Mouse (Mus musculus) limb, embryonic 12.5 days (tissue): ENCODE results near the gene 4930579G24Rik. TPM values are rescaled to one million over a fixed set of nuclear protein-coding genes. Genes with fewer than 3 reads are reported as not detected.

Experiments
- ATAC-seq: fragments of 200-750 bp; cut with Nextera tagmentation; 2 replicates; pipeline ENCODE4 v1.8.0; 2017; ENCODE audit warnings: low read depth, moderate TSS enrichment; ENCODE audit not compliant: insufficient number of reproducible peaks, insufficient read depth, low FRiP score, low TSS enrichment
- H3K27ac ChIP-seq: fragments of 300-500 bp; sonication (generic); 2 replicates; pipeline ENCODE4 v1.5.1; 2016; ENCODE audit warnings: mild to moderate bottlenecking, moderate library complexity
- H3K27me3 ChIP-seq: fragments of 300-500 bp; sonication (generic); 2 replicates; pipeline ENCODE4 v1.6.1; 2016; ENCODE audit warnings: mild to moderate bottlenecking, moderate library complexity
- H3K36me3 ChIP-seq: fragments of 300-500 bp; sonication (generic); 2 replicates; pipeline ENCODE4 v1.6.1; 2016; ENCODE audit warnings: mild to moderate bottlenecking, moderate library complexity
- H3K4me1 ChIP-seq: fragments of 300-500 bp; sonication (generic); replicated peaks from 2 replicates; pipeline ENCODE4 v1.6.1; 2016
- H3K4me2 ChIP-seq: fragments of 300-500 bp; sonication (generic); 2 replicates; pipeline ENCODE4 v1.6.1; 2016; ENCODE audit warnings: mild to moderate bottlenecking, moderate library complexity
- H3K4me3 ChIP-seq: fragments of 300-500 bp; sonication (generic); replicated peaks from 2 replicates; pipeline ENCODE4 v1.5.1; 2016; ENCODE audit warnings: mild to moderate bottlenecking
- H3K9ac ChIP-seq: fragments of 300-500 bp; sonication (generic); replicated peaks from 2 replicates; pipeline ENCODE4 v1.6.1; 2016; ENCODE audit warnings: mild to moderate bottlenecking, moderate library complexity
- H3K9me3 ChIP-seq: fragments of 300-500 bp; sonication (generic); 2 replicates; pipeline ENCODE4 v1.6.1; 2016; ENCODE audit warnings: mild to moderate bottlenecking, moderate library complexity
- WGBS: fragments of 180-500 bp; shearing (Covaris S2); methylation state at CpG from one replicate; pipeline ENCODE4 v1.1.7; 2016; 5-methylcytosine and 5-hydroxymethylcytosine counted together
- polyA plus RNA-seq: library from polyadenylated mRNA; unstranded; fragments of >200 nt; fragmentation: Nextera tagmentation; extraction: Ambion mirVana; gene quantifications from 2 replicates; pipeline ENCODE4 v1.2.1, GENCODE M21; 2016

Gene 4930579G24Rik
- polyA plus RNA-seq: 39.6 and 41.2 TPM in 2 replicates

DNA sequence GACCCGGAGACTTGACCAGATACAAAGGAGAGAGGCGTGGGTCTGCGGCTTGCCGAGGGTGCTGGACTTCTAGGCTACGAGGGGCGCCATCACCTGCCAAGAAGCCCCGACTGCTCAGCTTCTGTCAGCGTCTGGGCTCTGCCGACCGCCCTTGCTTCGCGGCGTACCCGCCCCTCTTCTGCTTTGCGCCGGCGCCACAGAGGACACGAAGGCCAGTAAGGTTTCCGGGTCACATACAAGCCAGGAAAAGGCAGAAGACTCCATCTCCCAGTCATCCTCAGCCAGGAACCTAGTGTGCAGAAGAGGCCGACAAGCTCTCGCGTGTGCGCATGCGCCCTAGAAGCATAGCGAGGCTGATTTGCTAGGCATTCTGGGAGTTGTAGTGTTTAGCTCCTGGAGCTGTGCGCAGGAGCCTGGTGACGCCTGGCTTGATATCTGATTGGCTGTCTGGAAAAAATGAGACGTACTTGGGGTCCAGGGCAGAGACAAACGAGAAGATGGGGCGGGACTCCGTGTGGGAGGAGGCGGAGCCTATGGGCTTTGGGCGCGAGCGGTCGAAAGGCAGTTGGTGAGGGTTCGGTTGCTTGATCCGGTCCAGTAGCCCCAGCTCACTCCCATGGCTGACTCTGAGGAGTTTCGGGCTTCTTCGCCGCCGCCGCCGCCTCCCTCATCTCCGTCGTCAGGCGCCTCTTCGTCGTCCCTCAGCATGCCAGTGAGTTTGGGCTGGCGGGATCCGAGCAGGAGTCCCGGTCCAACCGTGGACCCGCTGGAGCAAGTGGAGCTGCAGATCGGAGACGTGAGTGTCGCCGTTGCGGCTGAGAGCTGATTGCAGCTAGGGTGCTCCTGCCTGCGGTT is at the start of gene 4930579G24Rik:
TSS of gene 4930579G24Rik (plus strand) at position 519 of the 855 bp plus-strand sequence.
- H3K36me3 ChIP-seq: peaks cover 27% of the 10 kb centered on the region
- ATAC-seq: peak; percentile 100
- no peaks in the 10 kb centered on the region for H3K27me3 ChIP-seq
- under 1% methylated on average over 60 of the region's 60 CpGs for WGBS
- H3K9ac ChIP-seq: peak within 1 kb of the TSS; percentile 73
- peak within 1 kb of the TSS; percentile 64 for H3K4me3 ChIP-seq
- peak within 1 kb of the TSS; percentile 77 for H3K27ac ChIP-seq
- H3K4me1 ChIP-seq: no peaks in the 10 kb centered on the region; the same call in 1 of the 2 replicates
- 0 out of 2 replicates have a peak, but pooled peaks cover 7% of the 10 kb centered on the region for H3K9me3 ChIP-seq
- peak within 1 kb of the TSS; percentile 85 for H3K4me2 ChIP-seq

- no peak overlapping the region for H3K9ac ChIP-seq
- H3K27ac ChIP-seq: no peak overlapping the region
- H3K27me3 ChIP-seq: no peaks in the 10 kb centered on the region
- no peak overlapping the region for H3K4me3 ChIP-seq
- no peak overlapping the region for H3K4me2 ChIP-seq
- 67% methylated on average over 5 of the region's 5 CpGs for WGBS
- ATAC-seq: no peak
- H3K4me1 ChIP-seq: peaks cover 11% of the 10 kb centered on the region
- H3K9me3 ChIP-seq: no peaks in the 10 kb centered on the region
- no peaks in the 10 kb centered on the region for H3K36me3 ChIP-seq
Observed at GRCm38 (mm10) chr3:79579891-79580575, 48.8 kb upstream of the 4930579G24Rik start.

GRCm38 (mm10) chr3:79586804-79587203 is 42.1 kb upstream of the 4930579G24Rik start:
- Histone ChIP-seq H3K9ac (no peak overlapping the region), H3K36me3 (no peaks in the 10 kb centered on the region), H3K27me3 (no peaks in the 10 kb centered on the region), H3K27ac (no peak overlapping the region), H3K9me3 (no peaks in the 10 kb centered on the region), H3K4me2 (no peak overlapping the region), H3K4me3 (no peak overlapping the region), H3K4me1 (no peaks in the 10 kb centered on the region)
- ATAC-seq: peak; percentile 45
- 7% methylated on average over 6 of the region's 6 CpGs for WGBS

GRCm38 (mm10) chr3:79589671-79590070 is 39.2 kb upstream of the 4930579G24Rik start:
- no peak overlapping the region for H3K27ac ChIP-seq
- no peak overlapping the region for H3K4me2 ChIP-seq
- no peak overlapping the region for H3K9ac ChIP-seq
- H3K9me3 ChIP-seq: no peaks in the 10 kb centered on the region
- 84% methylated on average over 2 of the region's 2 CpGs for WGBS
- no peak overlapping the region for H3K4me3 ChIP-seq
- H3K4me1 ChIP-seq: peaks cover 12% of the 10 kb centered on the region; the same call in 1 of the 2 replicates
- H3K36me3 ChIP-seq: peaks cover 10% of the 10 kb centered on the region
- H3K27me3 ChIP-seq: no peaks in the 10 kb centered on the region
- no peak for ATAC-seq

GRCm38 (mm10) chr3:79590863-79591792 is 37.8 kb upstream of the 4930579G24Rik start, which contains the start of gene Ppid:
Gene Ppid (plus strand): TSS chr3:79591342.
- Histone ChIP-seq H3K27ac (peak within 1 kb of the TSS; percentile 89), H3K36me3 (peaks cover 23% of the 10 kb centered on the region)
- 2% methylated on average over 63 of the region's 63 CpGs for WGBS

DNA sequence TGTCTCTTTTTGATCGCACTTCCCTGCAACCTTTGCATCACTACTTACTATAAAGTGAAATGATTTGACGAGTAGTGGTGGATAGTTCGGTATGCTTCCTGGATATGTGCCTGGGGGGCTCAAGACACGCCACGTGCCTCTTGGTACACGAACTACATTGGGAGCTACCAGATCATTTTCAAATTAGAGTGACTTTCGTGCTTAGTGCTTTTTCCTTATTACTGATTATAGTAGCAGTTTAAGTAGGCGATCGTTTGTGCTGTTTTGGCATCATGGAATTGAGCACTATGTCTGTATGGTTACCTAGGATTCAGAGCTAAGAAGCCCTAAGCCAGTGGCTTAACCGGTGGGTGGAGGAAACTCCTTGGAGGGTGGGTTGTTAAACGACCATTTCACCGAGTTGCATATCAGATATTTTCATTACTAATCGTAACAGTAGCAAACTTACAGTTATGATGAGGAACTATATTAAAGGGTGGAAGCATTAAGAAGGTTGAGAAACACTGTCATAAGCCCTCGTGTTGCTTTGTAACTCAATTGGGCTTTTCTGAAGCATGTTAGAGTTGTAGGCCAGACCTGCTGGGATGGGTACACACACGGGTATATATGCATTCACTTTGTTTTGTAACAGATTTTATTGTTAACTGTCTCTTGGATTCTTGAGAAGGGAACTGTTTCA is 36.9 kb upstream of the 4930579G24Rik start:
- ATAC-seq: peak; percentile 15; the same call in 1 of the 2 replicates
- peak overlapping the region; percentile 71 for H3K4me2 ChIP-seq

More at GRCm38 (mm10) chr3:79590863-79591792, 37.8 kb upstream of the 4930579G24Rik start, which contains the start of gene Ppid:
- ATAC-seq: peak; percentile 74; the same call in 1 of the 2 replicates
- peaks cover 12% of the 10 kb centered on the region; the same call in 1 of the 2 replicates for H3K4me1 ChIP-seq
- H3K27me3 ChIP-seq: no peaks in the 10 kb centered on the region
- peak within 1 kb of the TSS; percentile 71 for H3K4me2 ChIP-seq
- no peaks in the 10 kb centered on the region for H3K9me3 ChIP-seq
- H3K9ac ChIP-seq: peak within 1 kb of the TSS; percentile 91
- peak within 1 kb of the TSS; percentile 85 for H3K4me3 ChIP-seq

GRCm38 (mm10) chr3:79595468-79595867 is 33.4 kb upstream of the 4930579G24Rik start:
- H3K27me3 ChIP-seq: no peaks in the 10 kb centered on the region
- H3K9me3 ChIP-seq: no peaks in the 10 kb centered on the region
- no peak overlapping the region for H3K4me3 ChIP-seq
- peaks cover 62% of the 10 kb centered on the region for H3K36me3 ChIP-seq
- H3K27ac ChIP-seq: no peak overlapping the region
- WGBS: 95% methylated on average over 7 of the region's 7 CpGs
- H3K9ac ChIP-seq: no peak overlapping the region
- no peak for ATAC-seq
- no peak overlapping the region for H3K4me2 ChIP-seq
- peaks cover 12% of the 10 kb centered on the region; the same call in 1 of the 2 replicates for H3K4me1 ChIP-seq

More for the DNA sequence above, 36.9 kb upstream of the 4930579G24Rik start:
- 5% methylated on average over 15 of the region's 15 CpGs for WGBS
- Histone ChIP-seq H3K4me3 (peak overlapping the region; percentile 85), H3K4me1 (peaks cover 12% of the 10 kb centered on the region; the same call in 1 of the 2 replicates), H3K27ac (peak overlapping the region; percentile 89), H3K36me3 (peaks cover 31% of the 10 kb centered on the region), H3K9me3 (no peaks in the 10 kb centered on the region), H3K9ac (peak overlapping the region; percentile 91), H3K27me3 (no peaks in the 10 kb centered on the region)

DNA sequence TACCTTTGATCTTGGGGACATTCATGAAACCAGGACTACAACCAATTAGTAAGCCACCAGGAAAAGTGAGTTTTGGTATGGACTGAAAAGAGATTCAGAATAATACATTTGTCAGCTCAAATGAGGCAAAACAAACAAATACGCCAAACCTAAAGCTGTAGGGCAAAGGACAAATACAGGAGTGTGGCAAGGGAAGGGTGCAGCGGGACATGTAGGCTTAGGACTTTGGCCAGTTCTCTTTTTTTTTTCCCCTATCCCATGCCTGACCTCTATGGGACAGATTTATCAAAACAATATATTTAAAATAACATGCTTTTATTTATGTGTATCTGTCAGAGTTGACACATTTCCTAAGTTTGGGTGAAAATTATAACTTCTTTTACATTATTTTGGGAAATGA is 19.0 kb upstream of the 4930579G24Rik start:
- H3K36me3 ChIP-seq: peaks cover 64% of the 10 kb centered on the region
- H3K4me2 ChIP-seq: no peak overlapping the region
- ATAC-seq: no peak
- H3K9ac ChIP-seq: no peak overlapping the region
- no peaks in the 10 kb centered on the region for H3K27me3 ChIP-seq
- H3K4me3 ChIP-seq: no peak overlapping the region
- H3K9me3 ChIP-seq: no peaks in the 10 kb centered on the region
- no peak overlapping the region for H3K27ac ChIP-seq
- WGBS: 86% methylated on average over 2 of the region's 2 CpGs
- no peaks in the 10 kb centered on the region for H3K4me1 ChIP-seq

GRCm38 (mm10) chr3:79627484-79628181 is 1.2 kb upstream of the 4930579G24Rik start:
- peak overlapping the region; percentile 64 for H3K4me3 ChIP-seq
- ATAC-seq: no peak
- no peaks in the 10 kb centered on the region; the same call in 1 of the 2 replicates for H3K4me1 ChIP-seq
- H3K9ac ChIP-seq: peak overlapping the region; percentile 66; the same call in 1 of the 2 replicates
- H3K27me3 ChIP-seq: no peaks in the 10 kb centered on the region
- peak overlapping the region; percentile 85 for H3K4me2 ChIP-seq
- 35% methylated on average over 10 of the region's 10 CpGs for WGBS
- peaks cover 18% of the 10 kb centered on the region for H3K36me3 ChIP-seq
- H3K9me3 ChIP-seq: no peaks in the 10 kb centered on the region
- H3K27ac ChIP-seq: no peak overlapping the region
